Comparison of ENCODE assay signal across 15 mouse cellular contexts in the genomic region with DNA sequence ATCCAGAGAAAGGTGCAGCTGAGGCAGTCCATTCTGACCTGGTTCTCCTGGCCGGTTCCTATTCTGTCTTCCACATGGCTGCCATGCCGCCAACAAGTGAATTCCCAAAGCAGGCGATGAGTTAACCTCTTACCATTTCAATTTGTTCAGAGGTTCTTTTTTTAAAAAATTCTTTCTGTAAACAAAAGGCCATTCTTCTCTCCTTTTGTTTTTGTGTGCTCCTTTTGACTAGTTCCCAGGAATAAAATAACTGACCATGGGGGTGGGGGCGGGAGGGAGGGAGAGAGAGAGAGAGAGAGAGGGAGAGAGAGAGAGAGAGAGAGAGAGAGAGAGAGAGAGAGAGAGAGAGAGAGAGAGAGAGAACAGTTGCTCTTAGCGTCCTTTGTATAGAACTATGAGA. TPM values are rescaled to one million over a fixed set of nuclear protein-coding genes. Genes with fewer than 3 reads are reported as not detected.
"Had no signal": no experiment of that assay in that cellular context is flagged by ENCODE, and none has a peak within 500 bp of the region (broad histone marks: within the 10 kb centered on the region; RNA-seq: fewer than 3 reads in every experiment).

No protein-coding gene starts in this region.

- ATAC-seq: midbrain, embryonic 15.5 days had no signal

- H3K4me2 ChIP-seq: liver, embryonic 13.5 days; midbrain, embryonic 12.5 days; stomach, embryonic 15.5 days had no signal

- H3K27me3 ChIP-seq: midbrain, embryonic 15.5 days had no signal

- DNase-seq: kidney, adult 11 months; kidney, postnatal 36 days; liver, embryonic 13.5 days; lung, adult 2 months; lung, postnatal 14 days; right cerebral cortex, postnatal 25 days; spleen, adult 18-20 months; thymus, postnatal 25 days had no signal

- H3K9ac ChIP-seq: liver, embryonic 13.5 days; midbrain, embryonic 12.5 days; midbrain, embryonic 15.5 days; stomach, embryonic 15.5 days had no signal

- H3K36me3 ChIP-seq: liver, embryonic 13.5 days; midbrain, embryonic 12.5 days; midbrain, embryonic 15.5 days; stomach, embryonic 15.5 days had no signal

- H3K27ac ChIP-seq: kidney, postnatal 0 days; left cerebral cortex, adult 2 months; liver, embryonic 13.5 days; macrophage; midbrain, embryonic 12.5 days; midbrain, embryonic 15.5 days; stomach, embryonic 15.5 days had no signal

- H3K4me3 ChIP-seq: left cerebral cortex, adult 2 months; liver, embryonic 13.5 days; midbrain, embryonic 12.5 days; midbrain, embryonic 15.5 days; stomach, embryonic 15.5 days had no signal

- H3K9me3 ChIP-seq: liver, embryonic 13.5 days; midbrain, embryonic 12.5 days; midbrain, embryonic 15.5 days; stomach, embryonic 15.5 days had no signal

RNA-seq across cellular contexts. Expression of a gene that starts 36.6 kb away (rescaled TPM):
- polyA plus RNA-seq: liver, adult 2 months had no signal
